Mouse (Mus musculus) CD4-positive helper T cell, adult 2 months (primary cell): ENCODE results near the gene Barhl2.

Experiments used
- DNase-seq: peaks from one replicate; pipeline ENCODE4 v3.0.0-alpha.2; 2012; ENCODE audit warnings: low read depth, missing footprints, low spot score

The Barhl2 gene

GRCm38 (mm10) chr5:106415734-106416133 is 42.2 kb downstream of the Barhl2 start:
- no peak for DNase-seq

- no peak for DNase-seq
Observed at GRCm38 (mm10) chr5:106402761-106403160, 55.2 kb downstream of the Barhl2 start.
